Mouse (Mus musculus) E14TG2a.4 (cell line): ENCODE measurements around the gene Il17rd.

Source experiments
- CTCF ChIP-seq: conservative IDR thresholded peaks from 2 replicates; pipeline ENCODE4 v1.5.1; 2014; ENCODE audit warnings: low read length
- NANOG ChIP-seq: IDR thresholded peaks from 2 replicates; pipeline ENCODE4 v1.6.1; 2014; ENCODE audit warnings: borderline replicate concordance, low read length, mixed read lengths
- POU5F1 ChIP-seq: IDR thresholded peaks from 2 replicates; pipeline ENCODE4 v1.6.1; 2014; ENCODE audit warnings: low read length, borderline replicate concordance

- no peak for TF ChIP-seq CTCF
- TF ChIP-seq POU5F1: no peak
- TF ChIP-seq NANOG: no peak
These were observed 4.7 kb downstream of the Il17rd start for GRCm38 (mm10) chr14:27043416-27043815.
